Mouse (Mus musculus): ENCODE data around the gene Sorcs3. TPM values are rescaled to one million over a fixed set of nuclear protein-coding genes. Genes with fewer than 3 reads are reported as not detected.

The Sorcs3 gene
- polyA plus RNA-seq, 1 experiment from 2014 or later, result 0.76 TPM

- WGBS, result 86% methylated on average over 2 of the region's 2 CpGs
- H3K27me3 ChIP-seq (replicated peaks; ENCODE audit: low read depth, poor library complexity, severe bottlenecking), result no peaks in the 10 kb centered on the region
Observed at GRCm38 (mm10) chr19:48780813-48781212, 575.0 kb downstream of the Sorcs3 start.

GRCm38 (mm10) chr19:48782024-48782721, 576.3 kb downstream of the Sorcs3 start:
- no peak overlapping the region for H3K27ac ChIP-seq (replicated peaks)

More at GRCm38 (mm10) chr19:48780813-48781212, 575.0 kb downstream of the Sorcs3 start:
- H3K4me1 ChIP-seq, result no peaks in the 10 kb centered on the region
- no peaks in the 10 kb centered on the region for H3K36me3 ChIP-seq (replicated peaks)
- DNase-seq (ENCODE audit: low spot score), result no peak
- H3K9me3 ChIP-seq, result no peaks in the 10 kb centered on the region
- H3K27ac ChIP-seq (replicated peaks), result no peak overlapping the region
- no peak overlapping the region for H3K4me3 ChIP-seq

GRCm38 (mm10) chr19:48787269-48787668, 581.4 kb downstream of the Sorcs3 start:
- Histone ChIP-seq H3K4me3 (no peak overlapping the region), H3K27ac (replicated peaks) (no peak overlapping the region), H3K9me3 (no peaks in the 10 kb centered on the region), H3K36me3 (replicated peaks) (no peaks in the 10 kb centered on the region), H3K4me1 (no peaks in the 10 kb centered on the region), H3K27me3 (replicated peaks; ENCODE audit: low read depth, poor library complexity, severe bottlenecking) (no peaks in the 10 kb centered on the region)
- WGBS, result 92% methylated on average over 4 of the region's 4 CpGs
- DNase-seq (ENCODE audit: low spot score), result no peak

More at GRCm38 (mm10) chr19:48782024-48782721, 576.3 kb downstream of the Sorcs3 start:
- no peaks in the 10 kb centered on the region for H3K27me3 ChIP-seq (replicated peaks; ENCODE audit: low read depth, poor library complexity, severe bottlenecking)
- H3K4me1 ChIP-seq, result no peaks in the 10 kb centered on the region
- no peaks in the 10 kb centered on the region for H3K36me3 ChIP-seq (replicated peaks)
- H3K9me3 ChIP-seq, result no peaks in the 10 kb centered on the region
- DNase-seq (ENCODE audit: low spot score), result no peak
- H3K4me3 ChIP-seq, result no peak overlapping the region
- WGBS, result 74% methylated on average over 7 of the region's 7 CpGs

GRCm38 (mm10) chr19:48804546-48804945, 598.7 kb downstream of the Sorcs3 start:
- no peak overlapping the region for H3K4me3 ChIP-seq
- H3K36me3 ChIP-seq (replicated peaks), result no peaks in the 10 kb centered on the region
- WGBS, result 40% methylated on average over 6 of the region's 6 CpGs
- no peaks in the 10 kb centered on the region for H3K9me3 ChIP-seq
- peak; percentile 29 for DNase-seq (ENCODE audit: low spot score)
- peaks cover 7% of the 10 kb centered on the region for H3K4me1 ChIP-seq
- H3K27ac ChIP-seq (replicated peaks), result no peak overlapping the region
- no peaks in the 10 kb centered on the region for H3K27me3 ChIP-seq (replicated peaks; ENCODE audit: low read depth, poor library complexity, severe bottlenecking)

- H3K9me3 ChIP-seq, result no peaks in the 10 kb centered on the region
- WGBS, result 68% methylated on average over 3 of the region's 3 CpGs
- H3K4me1 ChIP-seq, result no peaks in the 10 kb centered on the region
Observed at GRCm38 (mm10) chr19:48811541-48811940, 605.7 kb downstream of the Sorcs3 start.

GRCm38 (mm10) chr19:48813823-48814222, 608.0 kb downstream of the Sorcs3 start:
- DNase-seq (ENCODE audit: low spot score), result no peak
- Histone ChIP-seq H3K27ac (replicated peaks) (no peak overlapping the region), H3K27me3 (replicated peaks; ENCODE audit: low read depth, poor library complexity, severe bottlenecking) (no peaks in the 10 kb centered on the region), H3K9me3 (no peaks in the 10 kb centered on the region), H3K4me3 (no peak overlapping the region), H3K4me1 (no peaks in the 10 kb centered on the region), H3K36me3 (replicated peaks) (no peaks in the 10 kb centered on the region)
- WGBS, result 91% methylated on average over 4 of the region's 4 CpGs

More at GRCm38 (mm10) chr19:48811541-48811940, 605.7 kb downstream of the Sorcs3 start:
- DNase-seq (ENCODE audit: low spot score), result no peak
- H3K27me3 ChIP-seq (replicated peaks; ENCODE audit: low read depth, poor library complexity, severe bottlenecking), result no peaks in the 10 kb centered on the region
- no peaks in the 10 kb centered on the region for H3K36me3 ChIP-seq (replicated peaks)
- H3K4me3 ChIP-seq, result no peak overlapping the region
- H3K27ac ChIP-seq (replicated peaks), result no peak overlapping the region

- Histone ChIP-seq H3K27me3 (replicated peaks; ENCODE audit: low read depth, poor library complexity, severe bottlenecking) (no peaks in the 10 kb centered on the region), H3K4me3 (no peak overlapping the region), H3K9me3 (no peaks in the 10 kb centered on the region), H3K27ac (replicated peaks) (no peak overlapping the region), H3K4me1 (no peaks in the 10 kb centered on the region), H3K36me3 (replicated peaks) (no peaks in the 10 kb centered on the region)
- WGBS, result 95% methylated on average over 3 of the region's 3 CpGs
- DNase-seq (ENCODE audit: low spot score), result no peak
Observed at GRCm38 (mm10) chr19:48815064-48815463, 609.2 kb downstream of the Sorcs3 start.

- Histone ChIP-seq H3K27ac (replicated peaks) (no peak overlapping the region), H3K36me3 (replicated peaks) (no peaks in the 10 kb centered on the region), H3K27me3 (replicated peaks; ENCODE audit: low read depth, poor library complexity, severe bottlenecking) (no peaks in the 10 kb centered on the region), H3K4me3 (no peak overlapping the region), H3K9me3 (no peaks in the 10 kb centered on the region), H3K4me1 (no peaks in the 10 kb centered on the region)
- DNase-seq (ENCODE audit: low spot score), result no peak
- WGBS, result 78% methylated on average over 5 of the region's 5 CpGs
Observed at GRCm38 (mm10) chr19:48820493-48821282, 614.9 kb downstream of the Sorcs3 start.

GRCm38 (mm10) chr19:48821283-48821715, 615.5 kb downstream of the Sorcs3 start:
- H3K27ac ChIP-seq (replicated peaks), result no peak overlapping the region
- H3K4me1 ChIP-seq, result no peaks in the 10 kb centered on the region
- no peaks in the 10 kb centered on the region for H3K36me3 ChIP-seq (replicated peaks)
- H3K9me3 ChIP-seq, result no peaks in the 10 kb centered on the region
- WGBS, result 82% methylated on average over 3 of the region's 3 CpGs
- no peak overlapping the region for H3K4me3 ChIP-seq
- H3K27me3 ChIP-seq (replicated peaks; ENCODE audit: low read depth, poor library complexity, severe bottlenecking), result no peaks in the 10 kb centered on the region
- no peak for DNase-seq (ENCODE audit: low spot score)

- no peaks in the 10 kb centered on the region for H3K9me3 ChIP-seq
- WGBS, result 81% methylated on average over 3 of the region's 3 CpGs
Observed at GRCm38 (mm10) chr19:48834342-48834741, 628.5 kb downstream of the Sorcs3 start.

GRCm38 (mm10) chr19:48839418-48839817, 633.6 kb downstream of the Sorcs3 start:
- no peak overlapping the region for H3K27ac ChIP-seq (replicated peaks)
- DNase-seq (ENCODE audit: low spot score), result peak; percentile 21
- no peak overlapping the region for H3K4me3 ChIP-seq
- no peaks in the 10 kb centered on the region for H3K9me3 ChIP-seq
- no peaks in the 10 kb centered on the region for H3K27me3 ChIP-seq (replicated peaks; ENCODE audit: low read depth, poor library complexity, severe bottlenecking)
- peaks cover 5% of the 10 kb centered on the region for H3K4me1 ChIP-seq
- WGBS, result 60% methylated on average over 4 of the region's 4 CpGs
- no peaks in the 10 kb centered on the region for H3K36me3 ChIP-seq (replicated peaks)

More at GRCm38 (mm10) chr19:48834342-48834741, 628.5 kb downstream of the Sorcs3 start:
- DNase-seq (ENCODE audit: low spot score), result no peak
- H3K4me3 ChIP-seq, result no peak overlapping the region
- peaks cover 2% of the 10 kb centered on the region for H3K4me1 ChIP-seq
- no peaks in the 10 kb centered on the region for H3K36me3 ChIP-seq (replicated peaks)
- H3K27me3 ChIP-seq (replicated peaks; ENCODE audit: low read depth, poor library complexity, severe bottlenecking), result no peaks in the 10 kb centered on the region
- no peak overlapping the region for H3K27ac ChIP-seq (replicated peaks)

- no peak overlapping the region for H3K27ac ChIP-seq (replicated peaks)
- 84% methylated on average over 3 of the region's 3 CpGs for WGBS
- no peaks in the 10 kb centered on the region for H3K4me1 ChIP-seq
- H3K27me3 ChIP-seq (replicated peaks; ENCODE audit: low read depth, poor library complexity, severe bottlenecking), result no peaks in the 10 kb centered on the region
- no peak for DNase-seq (ENCODE audit: low spot score)
- H3K4me3 ChIP-seq, result no peak overlapping the region
- H3K9me3 ChIP-seq, result no peaks in the 10 kb centered on the region
- no peaks in the 10 kb centered on the region for H3K36me3 ChIP-seq (replicated peaks)
Observed at GRCm38 (mm10) chr19:48847700-48848099, 641.9 kb downstream of the Sorcs3 start.

- Histone ChIP-seq H3K27ac (replicated peaks) (no peak overlapping the region), H3K27me3 (replicated peaks; ENCODE audit: low read depth, poor library complexity, severe bottlenecking) (no peaks in the 10 kb centered on the region), H3K4me3 (no peak overlapping the region), H3K9me3 (no peaks in the 10 kb centered on the region), H3K4me1 (no peaks in the 10 kb centered on the region), H3K36me3 (replicated peaks) (no peaks in the 10 kb centered on the region)
- WGBS, result 80% methylated on average over 1 of the region's 1 CpGs
- no peak for DNase-seq (ENCODE audit: low spot score)
Observed at GRCm38 (mm10) chr19:48850466-48850865, 644.6 kb downstream of the Sorcs3 start.
